Mouse (Mus musculus) lung, embryonic 16.5 days (tissue): Measurements from ENCODE around the gene AW551984. TPM values are rescaled to one million over a fixed set of nuclear protein-coding genes. Genes with fewer than 3 reads are reported as not detected.

ENCODE experiments used
- ATAC-seq: fragments of 200-750 bp; cut with Nextera tagmentation; 2 replicates; pipeline ENCODE4 v1.8.0; 2017; ENCODE audit warnings: low read depth, mild to moderate bottlenecking, moderate library complexity
- H3K27ac ChIP-seq: fragments of 300-500 bp; sonication (generic); 2 replicates; pipeline ENCODE4 v1.5.1; 2014; ENCODE audit warnings: mild to moderate bottlenecking, control low read depth, low read length
- H3K27me3 ChIP-seq: fragments of 300-500 bp; sonication (generic); 2 replicates; pipeline ENCODE4 v1.6.1; 2014; ENCODE audit warnings: low read depth, low read length, mixed read lengths; ENCODE audit not compliant: control insufficient read depth, insufficient read depth
- H3K36me3 ChIP-seq: fragments of 300-500 bp; sonication (generic); 2 replicates; pipeline ENCODE4 v1.6.1; 2014; ENCODE audit warnings: low read length; ENCODE audit not compliant: control insufficient read depth, insufficient read depth
- H3K4me1 ChIP-seq: fragments of 300-500 bp; sonication (generic); replicated peaks from 2 replicates; pipeline ENCODE4 v1.6.1; 2014; ENCODE audit warnings: low read length, mixed read lengths; ENCODE audit not compliant: control insufficient read depth, insufficient read depth
- H3K4me2 ChIP-seq: fragments of 300-500 bp; sonication (generic); 2 replicates; pipeline ENCODE4 v1.6.1; 2014; ENCODE audit warnings: low read depth, low read length, control low read depth
- H3K4me3 ChIP-seq: fragments of 300-500 bp; sonication (generic); 2 replicates; pipeline ENCODE4 v1.5.1; 2014; ENCODE audit warnings: mild to moderate bottlenecking, low read length, control low read depth
- H3K9ac ChIP-seq: fragments of 300-500 bp; sonication (generic); 2 replicates; pipeline ENCODE4 v1.6.1; 2014; ENCODE audit warnings: low read length, control low read depth
- H3K9me3 ChIP-seq: fragments of 300-500 bp; sonication (generic); 2 replicates; pipeline ENCODE4 v1.6.1; 2016; ENCODE audit warnings: low read length; ENCODE audit not compliant: control insufficient read depth
- WGBS: fragments of 180-500 bp; shearing (Covaris S2); extraction: QIAGEN DNeasy Blood & Tissue Kit; methylation state at CpG from one replicate; pipeline ENCODE4 v1.1.7; 2014; 5-methylcytosine and 5-hydroxymethylcytosine counted together
- polyA plus RNA-seq: library from polyadenylated mRNA; unstranded; fragments of >200 nt; fragmentation: Nextera tagmentation; extraction: Ambion mirVana; gene quantifications from 2 replicates; pipeline ENCODE4 v1.2.1, GENCODE M21; 2015

AW551984 gene
- polyA plus RNA-seq, 1 experiment from 2014 or later, result 7.8 TPM

GRCm38 (mm10) chr9:39550806-39551205, 53.4 kb downstream of the AW551984 start:
- Histone ChIP-seq H3K27ac (no peak overlapping the region), H3K4me1 (no peaks in the 10 kb centered on the region), H3K4me3 (no peak overlapping the region), H3K36me3 (no peaks in the 10 kb centered on the region), H3K27me3 (no peaks in the 10 kb centered on the region), H3K4me2 (no peak overlapping the region), H3K9ac (no peak overlapping the region), H3K9me3 (no peaks in the 10 kb centered on the region)
- 46% methylated on average over 5 of the region's 5 CpGs for WGBS
- ATAC-seq, result no peak

Other genes with a start within 250 kb of the AW551984 start
- not detected in 2 replicates for gene Olfr951, start 217.0 kb downstream of the AW551984 start, polyA plus RNA-seq
- not detected in 2 replicates for gene Olfr952, start 177.3 kb downstream of the AW551984 start, polyA plus RNA-seq
- not detected in 2 replicates for gene Olfr954, start 147.7 kb downstream of the AW551984 start, polyA plus RNA-seq
- gene Olfr955, start 132.5 kb downstream of the AW551984 start, polyA plus RNA-seq, result not detected in 2 replicates
- not detected in 2 replicates for gene Olfr44, start 110.4 kb downstream of the AW551984 start, polyA plus RNA-seq
- not detected in 2 replicates for gene Olfr957, start 88.6 kb downstream of the AW551984 start, polyA plus RNA-seq
- gene Olfr958, start 50.3 kb downstream of the AW551984 start, polyA plus RNA-seq, result not detected in 2 replicates
- gene Olfr959, start 28.8 kb downstream of the AW551984 start, polyA plus RNA-seq, result not detected in 2 replicates
- gene Olfr148, start 6.3 kb upstream of the AW551984 start, polyA plus RNA-seq, result not detected in 2 replicates
- not detected in 2 replicates for gene Olfr960, start 17.0 kb upstream of the AW551984 start, polyA plus RNA-seq
- gene Olfr961, start 40.7 kb upstream of the AW551984 start, polyA plus RNA-seq, result not detected in 2 replicates
- not detected in 2 replicates for gene Olfr963, start 62.8 kb upstream of the AW551984 start, polyA plus RNA-seq
- not detected in 2 replicates for gene Olfr149, start 102.7 kb upstream of the AW551984 start, polyA plus RNA-seq
- gene Olfr965, start 107.0 kb upstream of the AW551984 start, polyA plus RNA-seq, result not detected in 2 replicates
- gene Olfr150, start 126.6 kb upstream of the AW551984 start, polyA plus RNA-seq, result not detected in 2 replicates
- gene Olfr967, start 141.8 kb upstream of the AW551984 start, polyA plus RNA-seq, result not detected in 2 replicates
- gene Olfr968, start 178.8 kb upstream of the AW551984 start, polyA plus RNA-seq, result not detected in 2 replicates
- gene Olfr969, start 186.5 kb upstream of the AW551984 start, polyA plus RNA-seq, result not detected in 2 replicates
- not detected in 2 replicates for gene Olfr970, start 204.5 kb upstream of the AW551984 start, polyA plus RNA-seq
- not detected in 2 replicates for gene Olfr971, start 232.5 kb upstream of the AW551984 start, polyA plus RNA-seq